Mouse (Mus musculus) T-helper 1 cell (primary cell): Measurements from ENCODE around the gene Igsf9.

Source experiments
- in situ Hi-C: fragments of 300-600 bp; cut with MboI, MseI; formaldehyde crosslinking; loops from one replicate; pipeline ENCODE4 v1.15.1; 2025; ENCODE audit warnings: high pct_unique_total_duplicates

Igsf9 gene

DNA sequence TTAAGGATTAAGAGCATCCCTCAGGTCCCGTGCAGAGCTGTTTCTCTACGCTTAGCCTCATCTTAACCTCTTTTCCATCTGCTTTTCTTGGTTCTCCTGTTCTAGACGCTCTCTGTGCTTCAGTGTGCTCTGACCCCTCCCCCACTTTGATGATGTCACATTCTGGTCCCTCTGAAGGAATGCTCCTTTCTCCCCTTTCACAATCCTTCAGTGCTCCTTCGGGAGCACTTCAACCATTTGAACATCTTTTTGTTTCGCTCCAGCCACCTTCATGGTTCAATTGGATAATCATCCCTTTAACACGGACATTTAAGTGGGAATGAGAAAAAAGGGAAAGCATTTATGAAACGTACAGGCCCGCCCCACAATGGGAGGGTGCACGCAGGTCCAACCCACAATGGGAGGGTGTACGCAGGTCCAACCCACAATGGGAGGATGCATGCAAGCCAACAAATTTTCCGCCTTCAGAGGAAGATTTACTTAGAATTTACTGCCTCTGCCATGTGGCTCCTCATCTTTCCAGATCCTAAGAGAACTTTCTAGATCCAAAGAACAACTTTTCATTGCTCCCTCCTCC lies 13.2 kb upstream of the Igsf9 start:
- in situ Hi-C loops = no loop called here

DNA sequence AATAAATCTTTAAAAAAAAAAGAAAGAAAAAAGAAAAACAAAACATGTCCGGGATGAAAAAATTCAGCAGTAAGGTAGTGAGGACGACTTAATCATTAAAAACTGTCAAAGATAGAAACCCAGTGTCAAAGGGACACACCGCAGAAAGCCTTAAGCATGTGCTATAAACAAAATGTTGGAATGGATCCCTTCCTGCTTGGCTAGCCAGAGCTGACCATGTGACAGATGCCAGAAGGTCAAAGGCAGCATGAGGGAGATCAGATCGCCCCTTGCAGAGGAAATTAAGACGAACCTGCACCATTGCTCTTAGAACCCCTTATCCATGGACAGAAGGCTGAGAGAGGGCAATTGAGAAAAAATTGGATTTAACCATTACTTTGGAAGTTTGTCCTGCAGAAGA lies 12.2 kb upstream of the Igsf9 start:
- in situ Hi-C loops = no loop called here

DNA sequence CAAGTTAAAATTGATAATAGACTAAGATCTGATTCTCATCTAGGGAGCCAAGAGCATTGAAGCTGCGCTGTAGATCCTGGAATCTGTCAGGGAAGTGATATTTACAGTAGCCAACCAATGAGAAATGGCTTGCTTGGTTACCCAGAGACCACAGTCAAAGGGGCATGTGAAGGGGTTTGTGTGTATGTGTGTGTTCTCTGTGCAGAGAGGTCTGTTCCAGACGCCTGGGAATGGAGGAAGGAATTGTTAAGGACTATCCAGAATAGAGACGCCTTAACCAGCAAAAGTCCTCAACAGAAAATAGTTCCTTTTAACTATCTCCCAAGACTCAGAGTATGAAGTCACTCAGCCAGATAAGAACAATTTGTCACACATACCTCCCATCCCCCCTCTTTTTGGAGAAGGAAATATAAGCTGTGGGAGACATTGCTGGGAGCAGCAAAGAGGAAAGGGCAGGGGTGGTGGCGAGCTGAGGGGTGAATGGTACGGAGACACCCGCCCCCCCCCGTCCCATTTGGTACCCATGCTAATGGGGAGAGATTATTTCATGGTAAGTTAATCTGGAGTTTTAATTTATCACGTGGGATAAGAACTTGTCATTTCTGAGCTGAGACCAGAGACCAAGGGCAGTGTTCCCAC lies 11.7 kb upstream of the Igsf9 start:
- in situ Hi-C loops = no loop called here

DNA sequence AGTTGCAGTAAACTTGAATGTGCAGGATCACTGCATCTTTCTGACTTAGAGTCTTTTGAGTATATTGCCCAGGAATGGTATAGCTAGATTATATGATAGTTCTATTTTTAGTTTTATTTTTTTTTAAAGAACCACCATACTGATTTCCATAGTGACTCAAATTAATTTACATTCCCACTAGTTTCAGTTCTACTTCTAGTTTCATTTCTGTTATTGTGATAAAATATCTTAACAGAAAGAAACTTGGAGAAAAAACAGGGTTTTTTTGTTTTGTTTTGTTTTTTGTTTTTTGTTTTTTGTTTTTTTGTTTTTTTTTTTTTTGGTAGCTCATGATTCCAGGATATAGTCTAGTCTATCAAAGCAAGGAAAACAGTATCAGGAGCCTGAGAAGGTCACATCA lies 8.7 kb upstream of the Igsf9 start:
- in situ Hi-C loops = no loop called here

DNA sequence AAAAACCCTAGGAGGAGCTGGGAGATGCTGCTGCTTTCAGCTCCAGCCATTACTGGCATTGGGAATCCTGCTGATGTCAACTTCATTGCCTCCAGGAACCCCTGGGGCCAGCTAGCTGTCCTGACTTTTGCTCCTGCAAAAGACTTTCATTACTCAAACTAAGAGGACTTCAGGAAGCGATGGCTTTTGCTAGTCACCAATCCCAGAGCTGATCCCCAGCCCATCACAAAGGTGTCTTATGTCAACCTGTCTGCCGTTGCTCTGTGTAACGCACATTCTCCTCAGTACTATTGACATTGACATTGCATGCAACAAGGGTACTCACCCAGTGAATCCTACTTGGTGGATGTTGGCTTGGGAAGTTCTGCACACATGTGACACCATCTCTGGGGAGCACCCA lies 7.4 kb upstream of the Igsf9 start:
- in situ Hi-C loops = no loop called here

DNA sequence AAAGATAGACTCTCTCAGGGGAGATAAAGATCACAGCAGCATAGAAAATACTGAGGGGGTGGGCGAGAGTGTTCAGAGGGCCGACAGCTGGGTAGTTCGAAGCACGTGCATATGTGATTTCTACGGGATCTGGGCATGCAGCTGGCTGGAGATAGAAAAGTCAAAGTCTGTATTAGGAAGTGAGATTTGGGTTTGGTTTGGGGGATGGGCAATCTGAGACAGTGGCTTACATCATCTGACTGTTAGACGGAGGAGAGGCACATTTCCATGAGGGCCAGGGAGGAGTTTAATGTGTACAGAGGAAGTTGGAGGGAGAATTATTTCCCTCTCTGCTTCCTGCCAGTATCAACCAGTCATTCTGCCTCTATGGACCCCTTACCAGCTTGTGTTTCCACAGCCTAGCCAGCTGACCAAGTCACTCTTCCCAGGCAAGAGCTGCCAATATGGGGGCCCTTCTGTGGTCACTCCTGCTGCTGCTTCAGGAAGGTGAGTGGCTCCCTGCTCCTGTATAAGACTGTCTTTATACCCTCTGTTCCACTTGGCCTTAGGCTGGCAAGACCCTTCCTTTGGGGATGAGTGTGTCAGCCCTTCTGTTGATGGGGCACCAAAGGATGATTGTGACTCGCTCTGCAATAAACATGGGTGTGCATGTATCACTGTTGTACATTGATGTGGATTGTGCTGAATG lies 6.4 kb upstream of the Igsf9 start, which contains the start of gene Slamf9:
Gene Slamf9, plus strand, starts transcription at position 305 of the 688 bp plus-strand sequence.
- in situ Hi-C loops = no loop called here

DNA sequence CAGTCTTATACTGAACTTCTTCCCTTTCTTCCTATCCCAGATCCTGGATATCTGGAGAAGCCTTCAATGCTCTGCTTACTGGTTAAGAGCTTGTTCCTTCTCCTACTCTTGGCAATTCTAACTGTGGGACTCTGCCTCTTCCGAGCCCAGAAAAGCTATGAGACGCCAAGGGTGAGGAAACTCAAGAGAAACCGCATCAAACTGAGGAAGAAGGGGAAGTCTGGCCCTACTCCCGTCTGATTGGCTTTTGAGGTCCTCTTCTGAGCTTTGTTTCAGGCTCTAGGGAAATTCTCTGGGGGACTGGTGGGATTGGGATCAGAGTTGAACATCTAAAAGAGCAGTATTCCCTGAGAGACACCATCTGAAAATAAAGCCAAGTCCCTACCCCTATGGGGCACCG lies 3.6 kb upstream of the Igsf9 start:
- in situ Hi-C loops = no loop called here

DNA sequence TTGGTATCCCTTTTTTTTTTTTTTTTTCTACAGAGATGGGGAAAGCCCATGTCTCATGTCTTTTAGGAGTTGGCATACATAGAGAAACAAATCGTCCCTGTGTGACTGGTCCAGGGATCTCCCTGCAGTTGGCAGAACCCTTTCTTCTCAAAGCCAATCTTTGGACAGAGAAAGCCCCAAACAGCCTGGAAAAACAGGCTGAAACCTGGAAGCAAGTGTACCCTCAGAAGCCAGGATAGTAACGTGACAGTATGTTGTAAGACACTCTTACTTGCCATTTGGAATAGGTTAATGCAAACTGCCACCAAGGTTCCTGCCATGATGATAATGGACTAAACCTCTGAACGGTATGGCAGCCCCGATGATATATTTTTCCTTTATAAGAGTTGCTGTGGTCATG lies 1.2 kb upstream of the Igsf9 start:
- in situ Hi-C loops = loop anchor here (5.0 to 10.0 kb wide), 2 partner anchors 68 to 426 kb away; partner anchors contain the start of gene Nhlh1

DNA sequence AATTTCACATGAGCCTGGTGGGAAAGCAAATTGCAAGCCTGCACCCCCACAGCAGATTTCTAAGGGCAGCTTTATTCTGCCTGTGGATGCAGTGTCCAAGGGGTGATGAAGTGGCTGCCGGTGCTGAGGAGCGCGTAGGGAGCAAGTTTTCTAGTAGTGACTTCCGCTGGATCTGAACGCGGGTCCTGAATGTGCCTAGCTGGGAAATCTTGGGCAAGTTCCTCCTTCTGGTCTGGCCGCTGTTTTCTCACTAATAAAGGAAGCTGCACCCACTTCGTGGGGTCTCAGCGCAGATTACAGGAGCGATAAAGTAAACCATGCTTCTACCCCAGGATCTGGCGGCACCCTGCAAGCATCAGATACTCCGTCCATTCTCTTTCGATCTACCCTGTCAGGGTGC lies 477 bp upstream of the Igsf9 start:
- in situ Hi-C loops = loop anchor here (5.0 to 10.0 kb wide), 2 partner anchors 69 to 426 kb away; partner anchors contain the start of gene Nhlh1

DNA sequence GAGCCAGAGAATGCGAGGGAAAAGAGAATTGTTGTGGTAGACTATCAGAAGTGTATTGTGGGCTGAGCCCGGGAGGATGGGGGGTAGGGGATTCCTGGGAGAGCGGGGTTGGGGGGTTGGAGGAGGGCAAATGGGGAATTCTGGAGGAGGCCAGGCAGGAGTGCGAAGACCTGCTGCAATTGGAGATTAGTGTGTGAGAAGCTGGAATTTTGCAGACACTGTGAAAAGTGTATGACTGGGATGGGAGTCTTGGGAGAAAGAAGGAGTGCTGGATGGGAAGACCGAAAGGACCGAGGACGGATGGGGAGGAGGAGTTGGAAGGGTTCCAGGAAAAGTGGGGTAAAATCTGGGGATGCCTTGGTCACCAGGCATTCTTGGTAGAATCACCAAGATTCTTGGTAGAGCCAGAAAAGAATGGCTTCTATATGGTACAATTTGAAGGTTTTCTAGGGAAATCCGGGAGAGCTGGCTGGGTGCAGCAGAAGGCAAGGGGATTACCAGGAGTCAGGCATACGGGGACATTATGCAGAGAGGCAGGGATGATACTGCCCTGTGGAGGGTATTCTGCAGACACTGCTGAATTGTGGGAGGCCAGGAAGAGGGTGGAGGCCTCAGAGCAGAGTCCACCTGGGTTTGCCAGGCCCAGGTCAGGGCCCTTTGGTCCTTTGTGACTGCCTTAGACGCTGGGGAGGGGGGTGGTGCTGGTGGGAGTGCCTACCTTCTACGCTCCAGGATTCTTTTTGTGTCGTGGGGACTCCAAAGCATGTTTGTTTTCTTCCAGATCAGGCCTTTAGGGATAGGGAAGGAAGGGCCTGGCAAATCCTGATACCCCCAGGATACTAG lies 1.2 kb downstream of the Igsf9 start:
- in situ Hi-C loops = loop anchor here (5.0 to 10.0 kb wide), 2 partner anchors 70 to 428 kb away; partner anchors contain the start of gene Nhlh1

DNA sequence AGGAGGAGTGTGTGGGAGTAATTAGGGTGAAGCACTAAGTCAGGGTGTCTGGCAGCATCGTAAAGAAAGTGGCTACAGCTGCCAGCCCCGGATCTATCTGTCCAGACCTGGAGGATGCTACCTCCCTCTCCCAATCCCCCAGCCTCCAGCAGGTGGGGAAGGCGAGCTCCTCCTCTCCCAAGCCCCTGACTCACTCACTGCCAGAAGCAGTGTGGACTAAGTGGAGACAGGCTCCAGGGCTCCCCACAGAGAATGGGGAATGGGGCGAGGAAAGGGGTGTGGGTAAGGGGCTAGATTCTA lies 1.7 kb downstream of the Igsf9 start:
- in situ Hi-C loops = loop anchor here (5.0 to 10.0 kb wide), 2 partner anchors 71 to 429 kb away; partner anchors contain the start of gene Nhlh1

DNA sequence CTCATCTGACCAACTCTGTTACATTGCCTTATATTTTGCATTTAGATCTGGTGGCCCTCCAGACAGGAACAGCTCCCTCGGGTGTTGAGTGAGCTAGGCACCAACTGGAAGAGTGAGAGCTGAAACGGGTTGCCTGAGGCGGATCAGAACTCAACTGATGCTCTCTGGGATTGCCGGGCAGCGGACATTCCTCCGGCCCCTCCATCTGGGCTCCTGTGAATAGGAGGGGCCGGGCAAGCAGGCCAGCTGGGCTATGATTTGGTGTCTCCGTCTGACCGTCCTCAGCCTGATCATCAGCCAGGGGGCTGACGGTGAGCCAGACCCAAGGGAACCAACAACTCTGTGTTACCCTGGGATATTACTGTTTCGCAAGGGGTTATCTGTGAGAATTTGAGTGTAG lies 2.6 kb downstream of the Igsf9 start:
- in situ Hi-C loops = loop anchor here (5.0 to 10.0 kb wide), 2 partner anchors 72 to 429 kb away; partner anchors contain the start of gene Nhlh1

DNA sequence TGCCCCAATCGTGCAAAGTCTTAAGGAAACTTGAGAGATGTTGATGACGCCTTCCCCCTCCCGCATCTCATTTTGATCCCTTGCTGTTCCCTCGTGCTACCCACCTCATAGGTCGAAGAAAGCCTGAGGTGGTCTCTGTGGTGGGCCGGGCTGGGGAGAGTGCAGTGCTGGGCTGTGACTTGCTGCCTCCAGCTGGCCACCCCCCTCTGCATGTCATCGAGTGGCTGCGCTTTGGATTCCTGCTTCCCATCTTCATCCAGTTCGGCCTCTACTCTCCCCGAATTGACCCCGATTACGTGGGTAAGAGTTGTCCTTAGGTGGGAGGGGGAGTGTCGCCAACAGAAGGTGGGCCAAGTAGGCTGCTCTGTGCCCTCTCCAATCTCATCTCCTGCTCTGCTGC lies 3.1 kb downstream of the Igsf9 start:
- in situ Hi-C loops = loop anchor here (5.0 to 10.0 kb wide), 2 partner anchors 72 to 430 kb away; partner anchors contain the start of gene Nhlh1

DNA sequence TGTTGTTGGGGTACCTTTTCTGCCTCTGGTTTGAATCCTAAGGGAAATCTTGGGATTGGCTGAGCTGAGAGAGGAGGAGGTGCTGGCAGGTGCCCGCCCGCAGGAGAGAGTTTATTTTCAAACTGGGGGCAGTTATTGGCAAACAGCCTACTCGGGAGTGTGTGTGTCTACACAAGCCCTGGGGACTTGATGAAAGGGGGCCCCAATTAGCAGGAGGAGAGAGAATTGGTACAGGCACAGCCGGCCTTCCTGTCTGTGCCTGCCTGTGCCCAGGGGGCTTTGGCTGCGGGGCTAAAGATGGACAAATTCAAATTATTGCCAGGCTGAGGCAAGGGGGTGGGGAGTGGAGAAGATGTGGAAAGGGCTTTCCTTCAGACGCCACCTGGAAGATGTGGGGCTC lies 4.2 kb downstream of the Igsf9 start:
- in situ Hi-C loops = loop anchor here (10.0 kb wide), 1 partner anchor 431 kb away; the partner anchor contains the start of gene Nhlh1

DNA sequence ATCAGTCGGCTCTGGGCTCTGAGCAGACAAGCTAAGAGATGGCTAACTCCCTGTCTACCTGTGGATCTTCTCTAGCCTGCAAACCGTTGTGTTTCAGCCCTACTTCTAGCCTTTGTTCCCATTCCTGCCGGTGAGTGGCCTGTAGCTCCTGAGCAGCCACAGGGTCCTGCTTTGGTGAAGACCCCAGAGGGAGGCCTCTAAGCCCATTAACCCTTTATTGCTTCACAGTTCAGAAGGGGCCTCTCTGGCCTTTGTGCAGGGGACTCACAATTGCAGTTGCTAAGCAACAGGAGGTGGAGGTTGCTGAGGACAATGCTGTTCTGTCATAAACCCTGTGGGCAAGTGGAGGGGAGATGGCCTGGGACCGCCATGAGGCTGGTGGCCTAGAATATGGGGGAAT lies 4.6 kb downstream of the Igsf9 start:
- in situ Hi-C loops = loop anchor here (10.0 kb wide), 1 partner anchor 431 kb away; the partner anchor contains the start of gene Nhlh1

DNA sequence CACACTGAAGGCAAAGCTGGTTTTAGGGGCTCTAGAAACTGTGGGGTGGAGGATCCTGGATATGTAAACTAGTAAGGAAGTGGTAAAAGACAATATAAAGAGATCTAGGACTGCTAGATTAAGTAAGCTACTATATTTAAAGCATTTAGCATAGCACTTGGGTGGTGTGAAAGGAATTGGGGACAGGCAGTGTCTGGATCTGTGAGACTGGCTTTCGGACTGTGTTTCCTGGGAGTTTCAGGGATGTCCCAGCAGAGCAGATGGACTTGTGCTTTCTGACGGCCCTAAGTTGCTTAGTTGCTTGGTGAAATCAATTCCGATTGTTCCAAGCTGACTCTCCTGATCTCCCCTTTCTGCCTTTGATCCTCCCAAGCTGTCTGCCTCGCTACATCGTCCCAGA lies 5.1 kb downstream of the Igsf9 start:
- in situ Hi-C loops = loop anchor here (10.0 kb wide), 1 partner anchor 432 kb away; the partner anchor contains the start of gene Nhlh1

DNA sequence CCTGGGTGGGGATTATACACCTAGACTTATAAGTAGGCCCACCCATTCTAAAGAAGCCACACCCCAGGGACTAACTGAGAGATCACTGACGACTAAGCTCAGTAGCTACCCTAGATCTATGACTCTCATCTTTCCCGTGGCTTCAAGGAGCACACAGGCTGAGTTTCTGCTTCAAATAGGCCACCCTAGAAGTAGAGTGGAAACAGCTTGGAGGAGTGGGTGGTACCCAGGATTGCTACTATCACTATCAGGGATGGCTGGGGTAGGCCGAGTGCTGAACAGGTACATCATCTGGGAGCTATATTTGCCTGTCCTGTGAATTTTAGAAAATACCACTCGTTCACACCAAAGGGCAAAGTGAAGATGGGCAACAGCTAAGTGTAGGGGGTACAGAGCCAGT lies 6.3 kb downstream of the Igsf9 start:
- in situ Hi-C loops = loop anchor here (10.0 kb wide), 1 partner anchor 433 kb away; the partner anchor contains the start of gene Nhlh1

DNA sequence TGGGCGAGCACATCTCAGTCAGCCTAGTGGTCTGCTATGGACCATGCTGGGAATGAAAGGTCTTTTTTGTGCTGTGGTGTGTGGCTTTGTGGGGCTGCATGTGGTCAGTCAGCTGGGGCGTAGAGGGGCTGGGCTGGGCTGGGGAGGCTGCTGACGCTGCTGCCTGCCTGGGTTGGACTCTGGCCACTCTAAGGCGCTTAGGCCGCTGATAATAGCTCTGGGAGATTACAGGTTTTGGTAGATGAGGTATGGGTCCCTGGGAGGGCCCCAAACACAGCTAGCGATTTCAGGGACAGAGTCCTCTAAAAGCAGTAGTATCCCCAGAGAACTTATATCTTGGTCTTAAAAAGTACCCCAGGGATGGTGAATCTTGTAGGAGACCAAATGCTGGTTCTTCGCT lies 7.2 kb downstream of the Igsf9 start:
- in situ Hi-C loops = loop anchor here (10.0 kb wide), 1 partner anchor 434 kb away; the partner anchor contains the start of gene Nhlh1

DNA sequence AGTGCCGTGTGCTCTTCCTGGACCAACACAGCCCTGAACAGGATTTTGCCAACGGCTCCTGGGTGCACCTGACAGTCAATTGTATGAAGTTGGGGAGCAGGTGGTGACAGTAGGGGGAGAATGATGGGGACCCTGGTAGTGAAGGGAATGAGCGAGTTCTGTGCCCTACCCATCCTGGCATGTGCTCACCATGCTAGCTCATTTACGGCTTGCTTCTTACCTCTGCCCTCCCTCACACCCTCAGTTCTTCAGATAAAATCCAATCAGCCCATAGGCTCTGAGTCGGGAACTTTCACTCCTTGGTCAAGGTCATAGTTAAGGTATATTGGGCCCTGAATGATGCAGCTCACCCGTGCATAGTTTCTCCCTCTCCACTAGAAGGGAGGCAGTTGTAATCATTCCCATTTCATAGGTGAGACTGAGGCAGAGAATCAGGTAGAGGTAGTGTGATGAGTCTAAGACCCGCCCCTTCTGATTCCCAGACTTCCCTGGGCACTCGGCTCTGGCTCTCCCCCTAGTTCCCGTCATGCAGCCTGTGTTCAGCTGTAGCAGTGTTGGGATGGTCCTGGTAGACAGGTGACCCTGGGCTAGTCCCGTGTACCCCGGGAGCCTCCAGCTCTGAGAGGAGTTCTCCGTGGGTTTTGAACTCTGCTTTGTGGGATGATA lies 8.1 kb downstream of the Igsf9 start:
- in situ Hi-C loops = loop anchor here (10.0 kb wide), 2 partner anchors 435 to 665 kb away; partner anchors contain the start of gene Nhlh1

DNA sequence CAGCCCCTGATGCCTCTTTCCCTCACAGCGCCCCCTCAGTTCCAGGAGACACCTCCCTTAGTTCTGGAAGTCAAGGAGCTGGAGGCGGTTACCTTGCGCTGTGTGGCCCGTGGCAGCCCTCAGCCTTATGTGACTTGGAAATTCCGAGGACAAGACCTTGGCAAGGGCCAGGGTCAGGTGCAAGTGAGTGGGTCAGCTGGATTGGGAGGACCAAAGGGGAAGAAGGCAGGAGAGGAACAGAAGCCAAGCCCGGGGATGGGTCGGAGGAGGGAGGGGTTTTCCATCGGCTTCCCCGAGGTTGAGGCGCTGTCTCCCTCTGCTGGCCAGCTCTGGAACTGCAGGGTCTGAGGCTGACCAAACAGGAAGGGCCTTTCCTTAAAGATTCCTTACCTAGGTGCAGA lies 8.7 kb downstream of the Igsf9 start:
- in situ Hi-C loops = loop anchor here (10.0 kb wide), 1 partner anchor 665 kb away; no protein-coding TSS in a partner anchor

DNA sequence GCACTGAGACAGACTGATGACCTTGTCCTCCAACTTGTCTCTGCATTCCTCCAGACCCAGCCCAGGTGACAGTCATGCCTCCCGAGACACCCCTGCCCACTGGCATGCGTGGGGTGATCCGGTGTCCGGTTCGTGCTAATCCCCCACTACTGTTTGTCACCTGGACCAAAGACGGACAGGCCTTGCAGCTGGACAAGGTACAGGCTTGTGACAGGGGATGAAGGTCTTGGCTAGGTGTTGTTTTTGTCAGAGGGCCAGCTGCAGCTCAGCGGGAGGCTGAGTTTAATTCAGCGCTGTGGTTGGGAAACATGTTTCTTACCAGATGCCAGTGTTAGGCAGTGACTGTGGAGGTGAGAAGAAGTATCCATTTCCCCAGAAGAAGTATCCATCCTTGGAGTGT lies 10.5 kb downstream of the Igsf9 start:
- in situ Hi-C loops = loop anchor here (10.0 kb wide), 1 partner anchor 667 kb away; no protein-coding TSS in a partner anchor
